Mouse (Mus musculus): Measurements from ENCODE around the gene Hps4.
A peak's percentile ranks its signal among the peaks of the same experiment; 100 is the strongest.

Gene Hps4

GRCm38 (mm10) chr5:112324637-112325545 lies 18.0 kb upstream of the Hps4 start:
- peak; percentile 48 for DNase-seq (ENCODE audit: low spot score)

- DNase-seq (ENCODE audit: low spot score), result peak; percentile 90
Measured at GRCm38 (mm10) chr5:112325546-112326445, 17.1 kb upstream of the Hps4 start, which contains the start of gene Tfip11. Gene Tfip11 (plus strand): TSS chr5:112326358.

GRCm38 (mm10) chr5:112326446-112327009 lies 16.4 kb upstream of the Hps4 start:
- DNase-seq (ENCODE audit: low spot score), result no peak

- no peak for DNase-seq (ENCODE audit: low spot score)
Measured at GRCm38 (mm10) chr5:112327854-112328253, 15.0 kb upstream of the Hps4 start.

- no peak for DNase-seq (ENCODE audit: low spot score)
Measured at GRCm38 (mm10) chr5:112329805-112330564, 12.9 kb upstream of the Hps4 start.

GRCm38 (mm10) chr5:112335473-112335872 lies 7.4 kb upstream of the Hps4 start:
- no peak for DNase-seq (ENCODE audit: low spot score)

- DNase-seq (ENCODE audit: low spot score), result no peak
Measured at GRCm38 (mm10) chr5:112337004-112337403, 5.9 kb upstream of the Hps4 start.

GRCm38 (mm10) chr5:112339215-112339614 lies 3.7 kb upstream of the Hps4 start:
- no peak for DNase-seq (ENCODE audit: low spot score)

GRCm38 (mm10) chr5:112343205-112343595 lies 317 bp downstream of the Hps4 start:
- DNase-seq (ENCODE audit: low spot score), result no peak

- DNase-seq (ENCODE audit: low spot score), result no peak
Measured at GRCm38 (mm10) chr5:112344092-112344960, 1.4 kb downstream of the Hps4 start.

GRCm38 (mm10) chr5:112346211-112346965 lies 3.5 kb downstream of the Hps4 start:
- no peak for DNase-seq (ENCODE audit: low spot score)

- DNase-seq (ENCODE audit: low spot score), result no peak
Measured at GRCm38 (mm10) chr5:112349169-112349568, 6.3 kb downstream of the Hps4 start.

- DNase-seq (ENCODE audit: low spot score), result no peak
Measured at GRCm38 (mm10) chr5:112355493-112355892, 12.6 kb downstream of the Hps4 start.

- DNase-seq (ENCODE audit: low spot score), result no peak
Measured at GRCm38 (mm10) chr5:112355910-112356309, 13.0 kb downstream of the Hps4 start, which contains the start of gene Gm6583. Gene Gm6583 (minus strand): TSS chr5:112356033.

GRCm38 (mm10) chr5:112356322-112356721 lies 13.4 kb downstream of the Hps4 start:
- DNase-seq (ENCODE audit: low spot score), result no peak

- DNase-seq (ENCODE audit: low spot score), result no peak
Measured at GRCm38 (mm10) chr5:112359520-112359919, 16.6 kb downstream of the Hps4 start.

GRCm38 (mm10) chr5:112360077-112360476 lies 17.2 kb downstream of the Hps4 start:
- no peak for DNase-seq (ENCODE audit: low spot score)

GRCm38 (mm10) chr5:112364184-112364797 lies 21.4 kb downstream of the Hps4 start:
- no peak for DNase-seq (ENCODE audit: low spot score)

- DNase-seq (ENCODE audit: low spot score), result no peak
Measured at GRCm38 (mm10) chr5:112366879-112367278, 24.0 kb downstream of the Hps4 start.

Measured in ovary, adult 18-20 months (tissue).